Mouse (Mus musculus) heart, postnatal 0 days (tissue): ENCODE results near the gene OR5BS1P.
A peak's percentile ranks its signal among the peaks of the same experiment; 100 is the strongest.

ENCODE experiments used
- CTCF ChIP-seq: IDR thresholded peaks from 2 replicates; pipeline ENCODE4 v1.5.1; 2016; ENCODE audit warnings: antibody characterized with exemption, control low read depth, low read depth
- EP300 ChIP-seq: IDR thresholded peaks from 2 replicates; pipeline ENCODE4 v1.6.1; 2016; ENCODE audit warnings: antibody characterized with exemption, low read depth

DNA sequence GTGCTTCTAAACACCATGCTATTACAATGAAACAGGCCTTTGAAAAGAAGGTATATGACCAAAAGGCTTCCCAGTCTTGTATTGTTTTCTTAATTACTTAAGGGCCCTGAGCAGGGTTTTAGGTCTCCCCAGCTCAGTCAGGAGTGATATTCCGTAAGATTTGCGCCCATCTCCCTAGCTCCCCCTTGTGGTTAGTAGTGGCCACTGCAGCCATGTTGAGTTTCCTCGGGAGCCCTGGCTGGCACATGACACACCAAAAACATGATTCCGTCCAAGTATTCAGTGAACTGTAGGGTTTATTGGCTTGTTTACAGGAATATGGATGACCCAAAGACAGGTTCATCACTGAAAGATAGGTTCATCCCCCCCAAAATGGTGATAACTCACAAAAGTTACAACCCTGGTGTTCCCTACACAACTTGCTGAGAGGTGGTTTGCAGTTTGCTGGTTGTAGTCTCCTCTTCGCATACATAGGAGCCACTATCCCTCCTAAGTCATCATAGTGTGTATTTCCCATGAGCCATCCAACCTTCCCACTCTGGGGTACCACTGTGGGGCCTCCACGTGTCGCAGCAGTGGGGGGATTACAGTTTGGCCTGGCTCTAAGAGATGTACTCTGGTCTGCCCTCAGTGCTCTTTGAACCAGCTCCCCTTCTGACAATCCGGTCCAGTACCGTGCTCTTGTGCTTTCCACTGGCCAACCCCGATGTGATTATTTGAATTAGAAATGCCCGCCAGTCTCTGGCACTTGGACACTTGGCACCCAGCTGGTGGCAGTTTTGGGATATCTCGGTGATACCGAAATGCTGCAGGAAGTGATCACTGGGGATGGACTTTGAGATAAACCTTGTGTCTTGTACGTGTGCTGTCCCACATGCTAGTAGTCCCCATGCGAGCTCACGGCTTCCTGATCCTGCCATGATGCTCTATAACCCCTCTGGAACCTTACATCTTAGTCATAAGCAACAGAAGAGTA, 48.0 kb downstream of the OR5BS1P start:
- TF ChIP-seq CTCF (peak; percentile 93), EP300 (no peak)
